Mouse (Mus musculus) heart, adult 2 months (tissue): ENCODE measurements around the gene Gm20388.

Source experiments
- CTCF ChIP-seq: fragments of 200-600 bp; IDR thresholded peaks from 2 replicates; pipeline ENCODE4 v1.8.1; 2022; ENCODE audit warnings: antibody characterized with exemption, mild to moderate bottlenecking, moderate library complexity
- EP300 ChIP-seq: fragments of 200-500 bp; IDR thresholded peaks from 2 replicates; pipeline ENCODE4 v1.6.1; 2011; ENCODE audit warnings: low read depth, low read length, control low read depth; ENCODE audit not compliant: insufficient read depth
- POLR2A ChIP-seq: fragments of 200-500 bp; IDR thresholded peaks from 2 replicates; pipeline ENCODE4 v1.6.1; 2011; ENCODE audit warnings: mild to moderate bottlenecking, low read depth, low read length, control low read depth; ENCODE audit not compliant: insufficient read depth

GRCm38 (mm10) chr8:121013318-121013717 lies 1102.7 kb downstream of the Gm20388 start:
- no peak for TF ChIP-seq CTCF
- TF ChIP-seq POLR2A, result no peak
- TF ChIP-seq EP300, result no peak
